Mouse (Mus musculus) heart, adult 9 months (tissue): ENCODE data around the gene Galnt18.

Experiments used
- DNase-seq, 2 experiments: peaks; one replicate each; pipeline ENCODE4 v3.0.0; 2022; ENCODE audit warnings: low spot score in 2 of 2

Galnt18 gene

DNA sequence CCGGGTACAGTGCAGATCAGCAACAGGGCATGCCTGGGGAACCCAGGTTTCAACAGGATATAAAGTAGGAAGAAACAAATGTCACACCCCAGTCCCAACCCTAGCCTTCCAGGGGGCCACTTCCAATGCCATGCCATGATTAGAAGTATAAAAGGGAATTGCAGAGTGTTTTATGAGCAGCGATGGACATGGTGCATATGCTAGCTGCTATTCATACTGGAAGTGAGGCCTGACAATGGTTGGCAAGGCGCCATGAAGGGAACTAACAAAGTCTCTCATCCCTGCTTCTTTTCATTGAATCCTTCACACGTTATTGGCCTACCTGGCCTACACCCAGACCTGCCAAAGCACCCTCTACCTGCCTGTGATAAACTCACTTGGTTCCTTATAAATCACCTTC is 295.9 kb downstream of the Galnt18 start:
- DNase-seq: no peak

GRCm38 (mm10) chr7:111483321-111483720 is 296.5 kb downstream of the Galnt18 start:
- no peak for DNase-seq

DNA sequence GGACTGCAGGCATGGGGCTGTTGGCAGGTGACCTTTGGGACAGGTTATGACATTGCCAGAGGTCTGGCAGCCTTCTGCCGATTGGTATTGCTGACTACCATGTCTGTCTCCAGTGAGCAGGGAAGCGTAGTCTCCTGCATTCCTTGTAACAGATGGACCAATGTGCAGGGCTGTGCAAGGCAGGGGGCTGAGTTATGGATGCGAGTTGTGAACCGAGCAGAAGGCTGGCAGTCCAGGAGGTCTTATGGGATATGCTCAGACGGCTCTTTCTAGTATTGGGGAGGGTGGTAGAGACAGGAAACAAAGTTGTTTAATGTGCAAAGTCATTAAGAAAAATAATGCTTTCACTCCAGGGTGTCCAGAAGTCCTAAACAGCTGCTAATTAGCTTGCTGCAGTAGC is 312.1 kb downstream of the Galnt18 start:
- no peak for DNase-seq

DNA sequence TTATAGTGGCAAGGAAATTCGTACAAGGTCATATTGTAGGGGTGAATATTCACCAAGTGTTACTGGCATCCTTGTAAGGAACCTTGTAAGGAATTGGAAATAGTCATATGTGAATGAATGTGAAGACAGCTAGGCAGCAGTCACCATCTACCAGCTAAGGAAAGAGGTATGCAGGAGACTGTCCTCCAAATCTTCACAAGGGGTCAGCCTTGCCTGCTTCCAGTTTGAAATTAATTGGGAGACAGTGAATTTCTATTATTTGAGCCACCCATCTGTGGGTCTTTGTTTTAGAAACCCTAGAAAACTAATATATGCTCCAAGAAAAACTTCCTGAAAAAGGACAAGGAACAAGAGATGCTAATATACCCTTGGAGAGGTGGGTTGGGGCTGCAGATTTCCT is 313.1 kb downstream of the Galnt18 start:
- DNase-seq: no peak

DNA sequence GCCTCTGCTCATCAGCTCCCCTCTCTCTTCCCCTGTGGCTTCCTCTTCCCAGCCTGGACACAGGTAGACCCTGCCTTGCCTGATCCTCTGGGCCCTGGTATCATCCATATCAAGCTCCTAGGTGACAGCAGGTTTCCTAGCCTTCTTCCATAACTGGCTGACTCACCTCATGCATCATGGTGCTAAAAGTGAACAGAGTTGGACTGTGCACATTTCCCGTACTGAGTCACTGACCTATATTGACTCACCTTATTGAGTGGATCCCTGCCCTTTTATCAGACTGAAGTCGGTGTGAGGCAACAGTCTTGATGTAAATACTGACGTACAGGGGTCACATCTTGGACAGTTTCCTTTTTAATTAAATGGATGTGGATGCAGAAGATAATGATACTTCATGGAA is 313.7 kb downstream of the Galnt18 start:
- DNase-seq: no peak

DNA sequence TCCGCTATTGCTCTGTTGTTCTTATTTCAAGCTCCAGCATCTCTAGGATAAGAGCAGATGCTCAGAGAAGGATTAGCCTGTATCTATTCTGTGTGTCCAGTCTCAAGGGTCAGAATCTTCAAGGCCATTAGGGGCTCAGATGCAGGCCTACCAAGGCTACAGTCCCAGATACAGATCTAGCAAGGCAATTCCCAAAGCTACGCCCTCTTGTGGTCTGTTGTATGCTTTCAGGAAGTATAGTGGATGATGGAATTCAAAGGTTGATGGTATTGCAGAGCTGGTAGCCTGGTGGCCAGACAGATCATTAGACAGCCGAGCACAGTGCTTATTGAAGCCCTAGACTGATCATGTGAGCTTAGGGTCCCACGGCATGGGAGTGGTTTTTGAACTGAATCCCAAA is 320.1 kb downstream of the Galnt18 start:
- no peak for DNase-seq

- DNase-seq: no peak
Measured at GRCm38 (mm10) chr7:111456007-111456406, 323.8 kb downstream of the Galnt18 start.

- no peak for DNase-seq
Measured at GRCm38 (mm10) chr7:111455541-111455940, 324.2 kb downstream of the Galnt18 start.

- DNase-seq: no peak
Measured at GRCm38 (mm10) chr7:111452000-111452399, 327.8 kb downstream of the Galnt18 start.

DNA sequence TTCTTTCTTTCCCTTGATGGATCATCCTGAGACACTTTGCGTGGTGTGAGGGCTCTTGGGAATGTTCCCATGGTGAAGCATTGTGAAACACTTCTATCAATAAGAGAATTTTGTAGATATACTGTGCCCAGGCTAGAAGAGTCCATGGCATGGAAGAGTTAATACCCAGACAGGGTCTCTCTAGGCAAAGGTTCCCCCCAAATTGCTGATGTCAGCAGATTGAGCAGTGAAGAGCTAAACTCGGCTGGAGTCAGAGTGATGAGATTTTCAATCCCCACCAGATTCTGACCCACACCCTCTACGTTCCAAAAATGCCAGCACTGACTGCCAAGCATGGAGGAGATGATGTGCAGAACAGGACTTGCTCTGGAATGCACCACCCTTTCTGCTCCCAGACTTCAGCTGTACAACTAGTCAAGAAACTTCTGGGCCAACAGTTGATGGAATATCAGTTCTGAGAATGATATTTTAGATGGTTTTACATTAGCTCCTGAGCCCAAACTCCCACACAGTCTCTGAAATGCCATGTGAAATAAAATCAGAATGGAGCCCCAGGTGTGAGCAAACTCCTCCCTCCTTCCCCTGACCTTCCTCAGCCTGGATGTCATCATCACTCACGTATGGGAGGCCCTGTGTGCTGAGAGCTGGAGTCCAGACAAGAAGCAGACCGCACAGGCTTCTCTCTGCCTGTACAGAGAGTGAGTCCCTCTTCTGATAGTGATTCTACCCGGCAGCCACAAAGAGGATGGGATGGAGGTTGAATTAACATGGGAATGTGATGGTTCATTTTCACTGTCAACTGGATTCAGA is 329.3 kb downstream of the Galnt18 start:
- no peak for DNase-seq

GRCm38 (mm10) chr7:111433173-111433572 is 346.6 kb downstream of the Galnt18 start:
- no peak for DNase-seq

GRCm38 (mm10) chr7:111427392-111427791 is 352.4 kb downstream of the Galnt18 start:
- DNase-seq: no peak
